Mouse (Mus musculus) layer of hippocampus, adult 18-20 months (tissue): ENCODE results near the gene Adamtsl3. TPM values are rescaled to one million over a fixed set of nuclear protein-coding genes. Genes with fewer than 3 reads are reported as not detected.
A peak's percentile ranks its signal among the peaks of the same experiment; 100 is the strongest.

ENCODE experiments used
- DNase-seq, 2 experiments: peaks; one replicate each; pipeline ENCODE4 v3.0.0; 2022; ENCODE audit warnings: low spot score in 2 of 2
- total RNA-seq, 2 experiments: library from RNA; stranded (reverse); gene quantifications; 2 replicates each; pipeline ENCODE4 v1.2.3; 2021

Adamtsl3 gene
- total RNA-seq, 2 experiments from 2014 or later, result 2.0 to 2.2 TPM

DNA sequence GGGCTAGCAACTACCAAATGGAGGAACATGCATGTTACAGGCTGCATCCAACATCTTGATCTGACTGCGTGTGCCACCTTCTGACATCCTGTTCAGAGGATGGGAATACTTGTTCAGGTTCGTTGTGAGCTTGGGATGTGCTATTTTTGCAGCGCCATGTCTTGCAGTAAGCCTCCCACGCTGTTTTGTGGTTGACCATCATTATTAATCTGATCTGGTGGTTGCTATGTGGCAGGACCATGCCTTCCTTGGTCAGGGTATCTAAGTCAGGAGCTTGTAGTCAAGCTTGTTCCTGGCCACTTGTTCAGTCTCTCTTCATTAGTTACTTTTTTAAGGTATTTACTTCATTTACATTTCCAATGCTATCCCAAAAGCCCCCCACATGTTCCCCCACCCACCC lies 24.7 kb downstream of the Adamtsl3 start:
- no peak for DNase-seq

DNA sequence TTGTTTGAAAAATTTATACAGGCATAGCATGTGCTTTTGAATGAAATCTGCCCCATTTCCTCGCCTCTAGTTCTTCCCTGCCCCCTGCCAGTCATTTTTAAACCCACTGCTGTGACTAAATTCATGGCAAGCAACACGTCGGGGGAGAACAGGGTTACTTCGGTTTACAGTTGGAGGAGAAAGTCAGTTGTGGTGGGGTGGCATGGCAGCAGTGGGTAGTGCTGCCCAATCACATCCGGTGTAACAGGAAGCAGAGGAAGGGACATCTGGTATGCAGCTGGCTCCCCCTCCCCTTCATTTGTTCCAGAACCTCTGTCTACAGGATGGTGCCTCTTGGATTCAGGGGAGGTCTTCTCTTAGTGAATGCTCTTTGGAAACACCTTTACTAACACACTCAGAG lies 25.6 kb downstream of the Adamtsl3 start:
- no peak for DNase-seq

DNA sequence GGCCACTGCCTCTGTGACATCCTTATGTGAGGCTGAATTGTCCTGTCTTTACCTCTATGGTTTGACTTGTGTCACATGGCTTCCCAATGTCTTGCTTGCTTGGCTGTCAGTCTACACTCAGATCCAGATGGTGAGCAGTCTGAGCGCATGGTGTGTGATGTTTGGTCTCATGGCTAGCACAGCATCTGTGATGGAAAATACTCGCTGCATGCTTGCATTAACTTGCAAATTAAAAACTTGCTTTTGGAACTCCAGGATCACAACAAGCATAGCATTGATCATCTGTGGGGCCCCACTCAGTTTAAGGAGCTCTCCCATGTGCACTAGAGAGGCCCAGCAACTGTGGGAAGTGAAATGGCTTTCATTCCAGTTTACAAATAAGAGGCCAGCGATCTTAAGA lies 29.1 kb downstream of the Adamtsl3 start:
- DNase-seq, result peak in 1 of 2 experiments; percentile 13

GRCm38 (mm10) chr7:82366056-82366455 lies 30.6 kb downstream of the Adamtsl3 start:
- no peak for DNase-seq

GRCm38 (mm10) chr7:82366471-82366870 lies 31.0 kb downstream of the Adamtsl3 start:
- no peak for DNase-seq

DNA sequence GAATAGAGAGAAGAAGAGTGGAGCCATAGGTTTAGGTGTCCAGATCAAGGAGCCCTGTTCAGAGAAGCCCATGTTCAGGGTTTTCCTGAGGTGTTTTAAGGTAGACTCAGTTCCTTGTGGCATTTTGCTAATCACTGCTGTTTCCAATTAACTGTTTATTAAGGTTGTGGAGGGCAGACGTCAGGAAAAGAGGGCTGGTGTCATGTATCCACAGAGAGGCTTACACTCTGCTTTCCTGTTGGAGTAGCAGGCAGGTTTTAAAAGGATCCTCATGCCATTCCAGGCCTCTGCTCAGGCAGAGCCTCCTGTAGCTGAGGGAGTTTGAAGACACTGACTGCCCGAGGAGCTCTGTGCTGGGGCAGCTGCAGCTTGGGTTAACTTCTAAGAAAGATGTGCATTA lies 32.6 kb downstream of the Adamtsl3 start:
- DNase-seq, result no peak

DNA sequence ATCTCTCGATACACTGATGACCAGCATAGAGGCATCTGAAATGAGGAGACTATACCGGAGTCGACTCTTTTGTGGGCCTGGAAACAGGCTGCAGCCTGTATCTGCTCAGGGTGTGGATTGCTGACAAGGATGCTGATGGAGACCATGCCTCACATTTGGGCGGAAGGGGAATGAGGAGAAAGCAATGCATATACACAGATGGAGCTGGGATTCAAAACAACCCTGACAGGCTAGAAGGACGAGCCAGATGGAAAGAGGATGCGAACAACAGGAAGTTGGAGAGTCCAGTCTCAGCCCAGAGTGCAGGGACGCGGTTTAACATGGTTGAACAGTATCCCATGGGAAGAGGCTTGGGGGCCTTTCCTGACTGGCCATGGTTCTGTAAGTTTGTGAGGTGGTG lies 34.6 kb downstream of the Adamtsl3 start:
- DNase-seq, result no peak

DNA sequence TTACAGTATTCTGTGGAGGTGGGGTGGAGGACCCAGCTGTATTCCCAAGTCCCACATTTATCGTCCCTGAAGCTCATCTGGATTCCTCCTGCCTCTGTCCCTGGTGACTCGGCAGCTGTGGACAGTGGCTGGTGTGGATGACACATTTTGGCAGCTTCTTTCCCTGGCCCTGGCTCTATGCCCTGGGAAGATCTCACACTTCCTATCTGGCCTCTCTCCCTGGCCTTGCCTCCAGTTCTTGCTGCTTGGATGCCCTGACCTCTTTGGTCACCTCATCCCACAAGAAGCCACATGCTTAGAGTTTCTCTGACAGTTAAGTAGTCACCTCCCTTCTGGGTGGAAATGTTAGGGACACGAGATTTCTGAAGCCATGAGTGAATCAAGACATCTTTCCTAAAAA lies 35.9 kb downstream of the Adamtsl3 start:
- peak in 1 of 2 experiments; percentile 9 for DNase-seq

DNA sequence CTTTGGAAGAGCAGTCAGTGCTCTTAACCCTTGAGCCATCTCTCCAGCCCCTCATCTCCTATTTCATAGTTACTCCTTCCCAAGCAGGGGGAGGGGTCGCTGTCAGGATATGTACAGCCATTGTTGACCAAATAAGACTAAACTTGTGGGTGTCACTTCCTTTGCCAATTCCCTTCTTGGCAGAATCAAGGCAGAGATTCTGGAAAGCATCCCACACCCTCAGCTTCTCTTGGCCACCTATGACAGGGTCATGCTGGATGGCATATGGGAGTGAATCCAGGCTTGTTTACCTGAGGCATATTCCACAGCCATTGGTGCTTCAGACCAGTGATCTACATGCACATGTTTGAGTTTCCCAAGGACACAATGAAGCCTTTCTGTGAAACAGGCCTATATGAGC lies 42.8 kb downstream of the Adamtsl3 start:
- DNase-seq, result no peak

DNA sequence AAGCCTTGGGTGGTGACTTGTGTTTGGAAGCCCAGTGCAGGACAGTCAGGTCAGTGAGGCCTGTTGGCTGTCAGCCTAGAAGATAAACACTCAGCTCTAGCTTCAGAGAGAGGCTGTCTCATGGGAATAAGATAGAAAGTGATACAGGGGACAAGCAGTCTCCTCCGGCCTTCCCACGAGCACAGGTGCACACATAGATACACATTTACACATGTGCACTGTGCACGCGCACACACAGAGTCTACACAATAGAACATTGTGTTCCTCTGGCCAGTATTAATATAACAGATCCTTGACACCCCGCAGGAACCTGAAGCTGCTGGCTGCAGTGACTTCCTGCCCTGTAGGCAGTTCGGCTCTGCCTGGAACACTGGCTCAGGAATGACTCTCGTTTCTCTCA lies 44.3 kb downstream of the Adamtsl3 start:
- DNase-seq, result no peak

- no peak for DNase-seq
These were observed 47.5 kb downstream of the Adamtsl3 start for GRCm38 (mm10) chr7:82382843-82383535.

- DNase-seq, result no peak
These were observed 48.0 kb downstream of the Adamtsl3 start for GRCm38 (mm10) chr7:82383536-82383848.

GRCm38 (mm10) chr7:82387121-82387520 lies 51.6 kb downstream of the Adamtsl3 start:
- DNase-seq, result no peak

- no peak for DNase-seq
These were observed 59.1 kb downstream of the Adamtsl3 start for GRCm38 (mm10) chr7:82394435-82395186.

DNA sequence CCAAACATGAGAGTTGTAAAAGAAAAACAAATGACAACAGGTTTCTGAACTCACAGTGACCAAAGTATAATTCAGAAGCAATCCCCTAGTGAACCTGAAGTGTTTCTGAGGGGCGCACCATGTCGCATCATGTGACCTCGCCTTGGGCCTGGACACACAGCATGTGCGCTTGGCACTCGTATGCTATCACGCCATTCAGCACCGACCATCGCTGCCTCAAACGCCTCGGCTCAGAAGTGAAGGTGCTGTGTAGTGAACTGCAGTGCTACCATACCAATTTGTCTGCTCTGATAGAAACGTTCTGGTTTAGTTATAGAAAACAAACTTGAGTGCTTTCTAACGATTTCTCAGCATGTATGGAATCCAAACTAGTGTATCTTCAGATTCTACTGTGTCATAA lies 59.7 kb downstream of the Adamtsl3 start:
- no peak for DNase-seq

GRCm38 (mm10) chr7:82395751-82396512 lies 60.4 kb downstream of the Adamtsl3 start:
- DNase-seq, result no peak

DNA sequence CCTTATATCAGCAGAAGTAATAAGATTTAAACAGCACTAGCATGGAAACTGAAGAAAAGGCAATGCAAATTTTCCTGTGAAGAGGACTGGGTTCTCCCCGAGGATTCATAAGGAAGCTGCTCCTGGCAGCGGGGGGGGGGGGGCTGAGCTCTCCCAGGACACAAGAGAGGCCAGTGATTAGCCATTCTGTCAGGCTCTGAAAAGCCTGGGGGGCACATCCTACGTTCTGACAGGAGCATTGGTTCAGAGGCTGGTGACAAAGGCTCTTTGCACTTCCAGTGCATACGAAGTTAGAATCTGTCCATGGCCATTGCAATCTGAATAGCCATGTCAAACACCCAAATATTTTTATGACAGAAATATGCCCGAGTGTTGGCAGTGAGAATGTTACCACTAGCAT lies 61.4 kb downstream of the Adamtsl3 start:
- no peak for DNase-seq

GRCm38 (mm10) chr7:82397632-82398031 lies 62.1 kb downstream of the Adamtsl3 start:
- no peak for DNase-seq

GRCm38 (mm10) chr7:82405466-82406045 lies 70.1 kb downstream of the Adamtsl3 start:
- DNase-seq, result no peak

DNA sequence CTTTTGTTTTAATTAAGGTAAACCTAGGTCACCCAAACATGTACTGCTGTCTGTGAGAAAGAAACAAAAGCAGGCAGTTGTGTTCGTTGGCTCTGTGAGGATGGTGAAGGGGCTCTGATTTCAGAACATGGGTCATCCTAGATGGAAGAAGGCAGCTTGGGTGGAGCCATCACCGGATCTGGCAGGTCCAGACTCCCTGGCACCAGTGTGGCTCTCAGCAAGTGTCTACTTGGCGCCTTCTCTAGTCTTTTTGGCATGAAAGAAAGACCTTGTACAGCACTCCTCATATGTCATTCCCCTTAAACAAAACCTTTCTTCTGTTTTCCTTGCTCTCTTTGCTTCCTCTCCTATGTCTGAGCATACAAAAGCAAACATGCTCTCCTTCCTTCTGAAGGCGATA lies 75.5 kb downstream of the Adamtsl3 start:
- no peak for DNase-seq

- no peak for DNase-seq
These were observed 81.2 kb downstream of the Adamtsl3 start for GRCm38 (mm10) chr7:82416653-82417052.

GRCm38 (mm10) chr7:82417053-82417452 lies 81.6 kb downstream of the Adamtsl3 start:
- no peak for DNase-seq
